Mouse (Mus musculus) hindbrain, embryonic 14.5 days (tissue): ENCODE measurements around the gene Rnf31. TPM values are rescaled to one million over a fixed set of nuclear protein-coding genes. Genes with fewer than 3 reads are reported as not detected.

Experiments
- ATAC-seq: fragments of 200-750 bp; cut with Nextera tagmentation; 2 replicates; pipeline ENCODE4 v1.8.0; 2017; ENCODE audit warnings: moderate number of reproducible peaks, mild to moderate bottlenecking, moderate TSS enrichment, moderate library complexity; ENCODE audit not compliant: low FRiP score
- DNase-seq: peaks from one replicate; pipeline ENCODE4 v3.0.0-alpha.2; 2015; ENCODE audit warnings: low spot score
- H3K27ac ChIP-seq: fragments of 300-500 bp; sonication (generic); 2 replicates; pipeline ENCODE4 v1.5.1; 2014; ENCODE audit warnings: mild to moderate bottlenecking, moderate library complexity
- H3K27me3 ChIP-seq: fragments of 300-500 bp; sonication (generic); 2 replicates; pipeline ENCODE4 v1.6.1; 2014; ENCODE audit warnings: mild to moderate bottlenecking, low read length, mixed read lengths; ENCODE audit not compliant: control insufficient read depth, insufficient read depth
- H3K36me3 ChIP-seq: fragments of 300-500 bp; sonication (generic); replicated peaks from 2 replicates; pipeline ENCODE4 v1.6.1; 2014; ENCODE audit not compliant: control insufficient read depth, insufficient read depth
- H3K4me1 ChIP-seq: fragments of 300-500 bp; sonication (generic); replicated peaks from 2 replicates; pipeline ENCODE4 v1.6.1; 2014; ENCODE audit warnings: antibody characterized with exemption, low read length, mixed read lengths; ENCODE audit not compliant: control insufficient read depth, insufficient read depth
- H3K4me2 ChIP-seq: fragments of 300-500 bp; sonication (generic); replicated peaks from 2 replicates; pipeline ENCODE4 v1.6.1; 2014; ENCODE audit warnings: mild to moderate bottlenecking, moderate library complexity
- H3K4me3 ChIP-seq: fragments of 300-500 bp; sonication (generic); replicated peaks from 2 replicates; pipeline ENCODE4 v1.5.1; 2014; ENCODE audit warnings: mild to moderate bottlenecking, low read length
- H3K9ac ChIP-seq: fragments of 300-500 bp; sonication (generic); 2 replicates; pipeline ENCODE4 v1.6.1; 2014
- H3K9me3 ChIP-seq: fragments of 300-500 bp; sonication (generic); 2 replicates; pipeline ENCODE4 v1.6.1; 2016; ENCODE audit warnings: low read length; ENCODE audit not compliant: control insufficient read depth
- WGBS: fragments of 180-500 bp; shearing (Covaris S2); extraction: QIAGEN DNeasy Blood & Tissue Kit; methylation state at CpG from one replicate; pipeline ENCODE4 v1.1.7; 2014; 5-methylcytosine and 5-hydroxymethylcytosine counted together
- polyA plus RNA-seq: library from polyadenylated mRNA; unstranded; fragments of >200 nt; fragmentation: Nextera tagmentation; extraction: Ambion mirVana; gene quantifications from 2 replicates; pipeline ENCODE4 v1.2.1, GENCODE M21; 2014

Rnf31 gene
- polyA plus RNA-seq, 1 experiment from 2014 or later: 20.4 TPM

GRCm38 (mm10) chr14:55575302-55575701, 16.2 kb upstream of the Rnf31 start, which contains the start of gene Fitm1:
Fitm1 (plus strand) TSS chr14:55575617.
- Histone ChIP-seq H3K4me3 (no peak within 1 kb of the TSS), H3K36me3 (peaks cover 7% of the 10 kb centered on the region; the same call in 1 of the 2 replicates), H3K9ac (no peak within 1 kb of the TSS), H3K9me3 (no peaks in the 10 kb centered on the region), H3K27me3 (no peaks in the 10 kb centered on the region), H3K4me1 (peaks cover 10% of the 10 kb centered on the region), H3K4me2 (no peak within 1 kb of the TSS), H3K27ac (no peak within 1 kb of the TSS)
- WGBS: 80% methylated on average over 8 of the region's 8 CpGs
- DNase-seq (no peak), ATAC-seq (no peak)

GRCm38 (mm10) chr14:55575711-55576110, 15.8 kb upstream of the Rnf31 start:
- ATAC-seq (no peak), DNase-seq (no peak)
- peaks cover 10% of the 10 kb centered on the region for H3K4me1 ChIP-seq
- peaks cover 7% of the 10 kb centered on the region; the same call in 1 of the 2 replicates for H3K36me3 ChIP-seq
- no peak overlapping the region for H3K27ac ChIP-seq
- 77% methylated on average over 13 of the region's 13 CpGs for WGBS
- H3K9ac ChIP-seq: no peak overlapping the region
- H3K9me3 ChIP-seq: no peaks in the 10 kb centered on the region
- H3K4me3 ChIP-seq: no peak overlapping the region
- H3K4me2 ChIP-seq: no peak overlapping the region
- no peaks in the 10 kb centered on the region for H3K27me3 ChIP-seq

- no peak overlapping the region for H3K4me3 ChIP-seq
- peaks cover 8% of the 10 kb centered on the region; the same call in 1 of the 2 replicates for H3K36me3 ChIP-seq
- no peak overlapping the region for H3K27ac ChIP-seq
- WGBS: 81% methylated on average over 16 of the region's 16 CpGs
- no peak for DNase-seq
- H3K9me3 ChIP-seq: no peaks in the 10 kb centered on the region
- peaks cover 10% of the 10 kb centered on the region for H3K4me1 ChIP-seq
- no peak for ATAC-seq
- H3K27me3 ChIP-seq: no peaks in the 10 kb centered on the region
- H3K9ac ChIP-seq: no peak overlapping the region
- no peak overlapping the region for H3K4me2 ChIP-seq
These were observed 15.1 kb upstream of the Rnf31 start for GRCm38 (mm10) chr14:55576376-55576775.

GRCm38 (mm10) chr14:55577871-55578667, 13.4 kb upstream of the Rnf31 start, which contains the start of gene Psme1:
Psme1 (plus strand) TSS chr14:55578123.
- ATAC-seq: peak; percentile 93
- H3K4me3 ChIP-seq: peak within 1 kb of the TSS; percentile 75
- H3K27me3 ChIP-seq: no peaks in the 10 kb centered on the region
- DNase-seq: peak; percentile 75
- peaks cover 10% of the 10 kb centered on the region for H3K4me1 ChIP-seq
- WGBS: under 1% methylated on average over 32 of the region's 32 CpGs
- H3K9ac ChIP-seq: peak within 1 kb of the TSS; percentile 94
- H3K9me3 ChIP-seq: no peaks in the 10 kb centered on the region
- H3K27ac ChIP-seq: peak within 1 kb of the TSS; percentile 91
- H3K4me2 ChIP-seq: peak within 1 kb of the TSS; percentile 97
- H3K36me3 ChIP-seq: peaks cover 17% of the 10 kb centered on the region; the same call in 1 of the 2 replicates

- Histone ChIP-seq H3K27me3 (no peaks in the 10 kb centered on the region), H3K4me1 (peaks cover 10% of the 10 kb centered on the region), H3K4me3 (peak overlapping the region; percentile 75), H3K27ac (peak overlapping the region; percentile 91), H3K9ac (peak overlapping the region; percentile 94), H3K36me3 (peaks cover 17% of the 10 kb centered on the region; the same call in 1 of the 2 replicates), H3K4me2 (peak overlapping the region; percentile 97), H3K9me3 (no peaks in the 10 kb centered on the region)
- ATAC-seq (no peak), DNase-seq (peak; percentile 36)
- 33% methylated on average over 6 of the region's 6 CpGs for WGBS
These were observed 12.7 kb upstream of the Rnf31 start for GRCm38 (mm10) chr14:55578668-55579269.

- 86% methylated on average over 23 of the region's 23 CpGs for WGBS
- Histone ChIP-seq H3K27me3 (no peaks in the 10 kb centered on the region), H3K4me2 (no peak overlapping the region), H3K4me1 (peaks cover 11% of the 10 kb centered on the region), H3K4me3 (no peak overlapping the region), H3K36me3 (peaks cover 17% of the 10 kb centered on the region; the same call in 1 of the 2 replicates), H3K27ac (no peak overlapping the region), H3K9me3 (no peaks in the 10 kb centered on the region), H3K9ac (no peak overlapping the region)
- ATAC-seq (no peak), DNase-seq (no peak)
These were observed 11.7 kb upstream of the Rnf31 start for GRCm38 (mm10) chr14:55579511-55580496.

- H3K27me3 ChIP-seq: no peaks in the 10 kb centered on the region
- no peaks in the 10 kb centered on the region for H3K9me3 ChIP-seq
- DNase-seq (no peak), ATAC-seq (no peak)
- H3K9ac ChIP-seq: no peak overlapping the region
- H3K36me3 ChIP-seq: peaks cover 17% of the 10 kb centered on the region; the same call in 1 of the 2 replicates
- H3K4me1 ChIP-seq: peaks cover 13% of the 10 kb centered on the region
- 96% methylated on average over 16 of the region's 16 CpGs for WGBS
- H3K4me3 ChIP-seq: no peak overlapping the region
- no peak overlapping the region for H3K27ac ChIP-seq
- no peak overlapping the region for H3K4me2 ChIP-seq
These were observed 10.8 kb upstream of the Rnf31 start for GRCm38 (mm10) chr14:55580731-55581130.

GRCm38 (mm10) chr14:55581981-55582681, 9.4 kb upstream of the Rnf31 start:
- peaks cover 13% of the 10 kb centered on the region for H3K4me1 ChIP-seq
- H3K27ac ChIP-seq: no peak overlapping the region
- no peak overlapping the region for H3K4me2 ChIP-seq
- WGBS: 77% methylated on average over 9 of the region's 9 CpGs
- H3K4me3 ChIP-seq: no peak overlapping the region
- H3K9me3 ChIP-seq: no peaks in the 10 kb centered on the region
- H3K9ac ChIP-seq: no peak overlapping the region
- ATAC-seq (no peak), DNase-seq (no peak)
- H3K27me3 ChIP-seq: no peaks in the 10 kb centered on the region
- H3K36me3 ChIP-seq: peaks cover 22% of the 10 kb centered on the region; the same call in 1 of the 2 replicates
